Mouse (Mus musculus) heart, postnatal 25 days (tissue): Measurements from ENCODE around the gene Tmem131l. TPM values are rescaled to one million over a fixed set of nuclear protein-coding genes. Genes with fewer than 3 reads are reported as not detected.
"Not testable (repeated sequence)": the region's sequence is repeated elsewhere in the genome, so short reads cannot be mapped to it uniquely, and the experiment has no call there.

ENCODE experiments used
- DNase-seq: peaks from one replicate; pipeline ENCODE4 v3.0.0; 2022; ENCODE audit warnings: low spot score
- intact Hi-C: fragments of 180-260 bp; cut with DNase I; formaldehyde crosslinking; loops from one replicate; pipeline ENCODE4 v1.15.1; 2025
- total RNA-seq, 2 experiments: library from RNA; stranded (reverse); gene quantifications; 2 replicates each; pipeline ENCODE4 v1.2.3; 2021

Tmem131l gene
- total RNA-seq, 2 experiments from 2014 or later, result 19.4 to 20.8 TPM

- intact Hi-C loops, result no loop called here
- no peak for DNase-seq
Observed at GRCm38 (mm10) chr3:83895111-83895510, 144.9 kb downstream of the Tmem131l start.

GRCm38 (mm10) chr3:83885163-83885562 is 154.8 kb downstream of the Tmem131l start:
- no peak for DNase-seq
- intact Hi-C loops, result no loop called here

GRCm38 (mm10) chr3:83879261-83880050 is 160.5 kb downstream of the Tmem131l start:
- intact Hi-C loops, result not testable (repeated sequence)

GRCm38 (mm10) chr3:83878801-83879200 is 161.2 kb downstream of the Tmem131l start:
- intact Hi-C loops, result no loop called here
- no peak for DNase-seq

More at GRCm38 (mm10) chr3:83879261-83880050, 160.5 kb downstream of the Tmem131l start:
- not testable (repeated sequence) for DNase-seq

- intact Hi-C loops, result no loop called here
- no peak for DNase-seq
Observed at GRCm38 (mm10) chr3:83876299-83876698, 163.7 kb downstream of the Tmem131l start.

GRCm38 (mm10) chr3:83875078-83875477 is 164.9 kb downstream of the Tmem131l start:
- DNase-seq, intact Hi-C loops: not testable (repeated sequence)

- intact Hi-C loops, DNase-seq: not testable (repeated sequence)
Observed at GRCm38 (mm10) chr3:83872853-83873252, 167.1 kb downstream of the Tmem131l start.

GRCm38 (mm10) chr3:83871962-83872361 is 168.0 kb downstream of the Tmem131l start:
- DNase-seq, intact Hi-C loops: not testable (repeated sequence)

GRCm38 (mm10) chr3:83871559-83871958 is 168.4 kb downstream of the Tmem131l start:
- DNase-seq, intact Hi-C loops: not testable (repeated sequence)

GRCm38 (mm10) chr3:83869776-83870175 is 170.2 kb downstream of the Tmem131l start:
- intact Hi-C loops, result no loop called here

GRCm38 (mm10) chr3:83867026-83867425 is 172.9 kb downstream of the Tmem131l start:
- intact Hi-C loops, DNase-seq: not testable (repeated sequence)

More at GRCm38 (mm10) chr3:83869776-83870175, 170.2 kb downstream of the Tmem131l start:
- DNase-seq, result no peak

- intact Hi-C loops, result no loop called here
- no peak for DNase-seq
Observed at GRCm38 (mm10) chr3:83865216-83865615, 174.8 kb downstream of the Tmem131l start.

GRCm38 (mm10) chr3:83864064-83864548 is 175.9 kb downstream of the Tmem131l start:
- DNase-seq, result no peak
- intact Hi-C loops, result no loop called here

GRCm38 (mm10) chr3:83862956-83863355 is 177.0 kb downstream of the Tmem131l start:
- DNase-seq, result peak; percentile 84

GRCm38 (mm10) chr3:83859595-83859994 is 180.4 kb downstream of the Tmem131l start:
- no peak for DNase-seq
- intact Hi-C loops, result no loop called here

More at GRCm38 (mm10) chr3:83862956-83863355, 177.0 kb downstream of the Tmem131l start:
- intact Hi-C loops, result no loop called here

GRCm38 (mm10) chr3:83859071-83859470 is 180.9 kb downstream of the Tmem131l start:
- DNase-seq, result no peak
- intact Hi-C loops, result no loop called here

GRCm38 (mm10) chr3:83857621-83858020 is 182.4 kb downstream of the Tmem131l start:
- DNase-seq, result no peak
- intact Hi-C loops, result no loop called here

GRCm38 (mm10) chr3:83855643-83856042 is 184.3 kb downstream of the Tmem131l start:
- DNase-seq, result no peak
- intact Hi-C loops, result no loop called here

- intact Hi-C loops, result loop anchor here (10.0 kb wide), 1 partner anchor 305 kb away; the partner anchor contains the start of gene Mnd1
- no peak for DNase-seq
Observed at GRCm38 (mm10) chr3:83849341-83849740, 190.6 kb downstream of the Tmem131l start.
